Mouse (Mus musculus) hindbrain, embryonic 11.5 days (tissue): ENCODE results near the gene Ankra2. TPM values are rescaled to one million over a fixed set of nuclear protein-coding genes. Genes with fewer than 3 reads are reported as not detected.
A peak's percentile ranks its signal among the peaks of the same experiment; 100 is the strongest.

Source experiments
- ATAC-seq: fragments of 200-750 bp; cut with Nextera tagmentation; 2 replicates; pipeline ENCODE4 v1.8.0; 2017; ENCODE audit warnings: mild to moderate bottlenecking, moderate TSS enrichment, moderate library complexity; ENCODE audit not compliant: low FRiP score
- DNase-seq: peaks from one replicate; pipeline ENCODE4 v3.0.0-alpha.2; 2015; ENCODE audit warnings: low spot score
- H3K27ac ChIP-seq: fragments of 300-500 bp; sonication (generic); 2 replicates; pipeline ENCODE4 v1.5.1; 2014; ENCODE audit warnings: mild to moderate bottlenecking, low read depth, low read length
- H3K27me3 ChIP-seq: fragments of 300-500 bp; sonication (generic); 2 replicates; pipeline ENCODE4 v1.6.1; 2014; ENCODE audit warnings: mild to moderate bottlenecking, low read length, moderate library complexity, mixed read lengths; ENCODE audit not compliant: control insufficient read depth, insufficient read depth
- H3K36me3 ChIP-seq: fragments of 300-500 bp; sonication (generic); 2 replicates; pipeline ENCODE4 v1.6.1; 2014; ENCODE audit warnings: mild to moderate bottlenecking, low read length, moderate library complexity, mixed read lengths; ENCODE audit not compliant: control insufficient read depth, insufficient read depth
- H3K4me1 ChIP-seq: fragments of 300-500 bp; sonication (generic); replicated peaks from 2 replicates; pipeline ENCODE4 v1.6.1; 2014; ENCODE audit warnings: low read length, mixed read lengths; ENCODE audit not compliant: control insufficient read depth, insufficient read depth
- H3K4me2 ChIP-seq: fragments of 300-500 bp; sonication (generic); replicated peaks from 2 replicates; pipeline ENCODE4 v1.6.1; 2014; ENCODE audit warnings: mild to moderate bottlenecking, low read depth, low read length
- H3K4me3 ChIP-seq: fragments of 300-500 bp; sonication (generic); 2 replicates; pipeline ENCODE4 v1.5.1; 2014; ENCODE audit warnings: low read depth, low read length
- H3K9ac ChIP-seq: fragments of 300-500 bp; sonication (generic); 2 replicates; pipeline ENCODE4 v1.6.1; 2014; ENCODE audit warnings: low read depth, low read length
- H3K9me3 ChIP-seq: fragments of 300-500 bp; sonication (generic); 2 replicates; pipeline ENCODE4 v1.6.1; 2016; ENCODE audit warnings: low read length; ENCODE audit not compliant: control insufficient read depth
- WGBS: fragments of 180-500 bp; shearing (Covaris S2); extraction: QIAGEN DNeasy Blood & Tissue Kit; methylation state at CpG from one replicate; pipeline ENCODE4 v1.1.7; 2014; 5-methylcytosine and 5-hydroxymethylcytosine counted together
- polyA plus RNA-seq: library from polyadenylated mRNA; unstranded; fragments of >200 nt; fragmentation: Nextera tagmentation; extraction: Ambion mirVana; gene quantifications from 2 replicates; pipeline ENCODE4 v1.2.1, GENCODE M21; 2014

Ankra2 gene
- polyA plus RNA-seq, 1 experiment from 2014 or later, result 40.1 TPM

GRCm38 (mm10) chr13:98245386-98245785, 17.5 kb upstream of the Ankra2 start:
- no peaks in the 10 kb centered on the region; the same call in 1 of the 2 replicates for H3K36me3 ChIP-seq
- 81% methylated on average over 7 of the region's 7 CpGs for WGBS
- no peak overlapping the region for H3K4me2 ChIP-seq
- ATAC-seq (no peak), DNase-seq (no peak)
- no peaks in the 10 kb centered on the region for H3K27me3 ChIP-seq
- H3K9me3 ChIP-seq, result no peaks in the 10 kb centered on the region
- no peaks in the 10 kb centered on the region for H3K4me1 ChIP-seq
- H3K9ac ChIP-seq, result no peak overlapping the region
- no peak overlapping the region for H3K4me3 ChIP-seq
- H3K27ac ChIP-seq, result no peak overlapping the region

- peaks cover 8% of the 10 kb centered on the region for H3K36me3 ChIP-seq
- H3K27ac ChIP-seq, result no peak overlapping the region
- 90% methylated on average over 10 of the region's 10 CpGs for WGBS
- DNase-seq, result no peak
- H3K4me3 ChIP-seq, result no peak overlapping the region
- no peak overlapping the region for H3K9ac ChIP-seq
- no peaks in the 10 kb centered on the region for H3K27me3 ChIP-seq
- H3K4me1 ChIP-seq, result no peaks in the 10 kb centered on the region
- no peak for ATAC-seq
- no peaks in the 10 kb centered on the region for H3K9me3 ChIP-seq
- no peak overlapping the region for H3K4me2 ChIP-seq
Measured at GRCm38 (mm10) chr13:98249594-98249993, 13.3 kb upstream of the Ankra2 start.

- Histone ChIP-seq H3K27ac (no peak overlapping the region), H3K4me2 (no peak overlapping the region), H3K27me3 (no peaks in the 10 kb centered on the region), H3K36me3 (peaks cover 11% of the 10 kb centered on the region), H3K4me3 (no peak overlapping the region), H3K9ac (no peak overlapping the region), H3K9me3 (no peaks in the 10 kb centered on the region), H3K4me1 (no peaks in the 10 kb centered on the region)
- no peak for DNase-seq
- no peak for ATAC-seq
- 76% methylated on average over 9 of the region's 9 CpGs for WGBS
Measured at GRCm38 (mm10) chr13:98254921-98255320, 8.0 kb upstream of the Ankra2 start.

- Histone ChIP-seq H3K4me3 (peak overlapping the region; percentile 77), H3K36me3 (no peaks in the 10 kb centered on the region), H3K27ac (peak overlapping the region; percentile 96), H3K9ac (peak overlapping the region; percentile 69), H3K4me2 (peak overlapping the region; percentile 65), H3K27me3 (no peaks in the 10 kb centered on the region), H3K9me3 (no peaks in the 10 kb centered on the region), H3K4me1 (peaks cover 6% of the 10 kb centered on the region)
- ATAC-seq, result peak; percentile 50
- 2% methylated on average over 16 of the region's 16 CpGs for WGBS
- no peak for DNase-seq
Measured at GRCm38 (mm10) chr13:98263458-98263987, 649 bp downstream of the Ankra2 start.

- Histone ChIP-seq H3K27ac (no peak overlapping the region), H3K4me1 (peaks cover 6% of the 10 kb centered on the region), H3K4me3 (peak overlapping the region; percentile 77), H3K27me3 (no peaks in the 10 kb centered on the region), H3K9me3 (no peaks in the 10 kb centered on the region), H3K36me3 (no peaks in the 10 kb centered on the region), H3K4me2 (peak overlapping the region; percentile 65), H3K9ac (peak overlapping the region; percentile 69; the same call in 1 of the 2 replicates)
- peak; percentile 17 for DNase-seq
- 37% methylated on average over 5 of the region's 5 CpGs for WGBS
- ATAC-seq, result no peak
Measured at GRCm38 (mm10) chr13:98264111-98264510, 1.2 kb downstream of the Ankra2 start.

- no peaks in the 10 kb centered on the region for H3K4me1 ChIP-seq
- no peak for DNase-seq
- no peak overlapping the region for H3K4me2 ChIP-seq
- no peaks in the 10 kb centered on the region for H3K9me3 ChIP-seq
- WGBS, result 93% methylated on average over 9 of the region's 9 CpGs
- no peak overlapping the region for H3K27ac ChIP-seq
- H3K36me3 ChIP-seq, result no peaks in the 10 kb centered on the region; the same call in 1 of the 2 replicates
- no peak overlapping the region for H3K9ac ChIP-seq
- no peak for ATAC-seq
- no peaks in the 10 kb centered on the region for H3K27me3 ChIP-seq
- no peak overlapping the region for H3K4me3 ChIP-seq
Measured at GRCm38 (mm10) chr13:98274023-98274422, 11.1 kb downstream of the Ankra2 start.

- Histone ChIP-seq H3K9me3 (no peaks in the 10 kb centered on the region), H3K9ac (no peak overlapping the region), H3K27me3 (no peaks in the 10 kb centered on the region), H3K27ac (no peak overlapping the region), H3K4me2 (no peak overlapping the region), H3K36me3 (no peaks in the 10 kb centered on the region; the same call in 1 of the 2 replicates), H3K4me1 (no peaks in the 10 kb centered on the region), H3K4me3 (no peak overlapping the region)
- 84% methylated on average over 4 of the region's 4 CpGs for WGBS
- ATAC-seq (no peak), DNase-seq (no peak)
Measured at GRCm38 (mm10) chr13:98275646-98276045, 12.8 kb downstream of the Ankra2 start.

- no peaks in the 10 kb centered on the region for H3K4me1 ChIP-seq
- ATAC-seq (no peak), DNase-seq (no peak)
- H3K4me3 ChIP-seq, result no peak overlapping the region
- no peak overlapping the region for H3K9ac ChIP-seq
- no peak overlapping the region for H3K4me2 ChIP-seq
- 90% methylated on average over 7 of the region's 7 CpGs for WGBS
- H3K27me3 ChIP-seq, result no peaks in the 10 kb centered on the region
- no peaks in the 10 kb centered on the region for H3K9me3 ChIP-seq
- H3K36me3 ChIP-seq, result no peaks in the 10 kb centered on the region; the same call in 1 of the 2 replicates
- H3K27ac ChIP-seq, result no peak overlapping the region
Measured at GRCm38 (mm10) chr13:98276253-98276652, 13.4 kb downstream of the Ankra2 start.

GRCm38 (mm10) chr13:98277501-98277900, 14.6 kb downstream of the Ankra2 start:
- H3K9me3 ChIP-seq, result no peaks in the 10 kb centered on the region
- H3K27ac ChIP-seq, result no peak overlapping the region
- H3K4me1 ChIP-seq, result no peaks in the 10 kb centered on the region
- no peaks in the 10 kb centered on the region for H3K36me3 ChIP-seq
- DNase-seq (no peak), ATAC-seq (no peak)
- no peaks in the 10 kb centered on the region for H3K27me3 ChIP-seq
- no peak overlapping the region for H3K4me3 ChIP-seq
- H3K9ac ChIP-seq, result no peak overlapping the region
- WGBS, result 84% methylated on average over 2 of the region's 2 CpGs
- H3K4me2 ChIP-seq, result no peak overlapping the region
